Mouse (Mus musculus): ENCODE data around the gene Gm5294. TPM values are rescaled to one million over a fixed set of nuclear protein-coding genes. Genes with fewer than 3 reads are reported as not detected.

The Gm5294 gene
- polyA plus RNA-seq, 1 experiment from 2014 or later = not detected

DNA sequence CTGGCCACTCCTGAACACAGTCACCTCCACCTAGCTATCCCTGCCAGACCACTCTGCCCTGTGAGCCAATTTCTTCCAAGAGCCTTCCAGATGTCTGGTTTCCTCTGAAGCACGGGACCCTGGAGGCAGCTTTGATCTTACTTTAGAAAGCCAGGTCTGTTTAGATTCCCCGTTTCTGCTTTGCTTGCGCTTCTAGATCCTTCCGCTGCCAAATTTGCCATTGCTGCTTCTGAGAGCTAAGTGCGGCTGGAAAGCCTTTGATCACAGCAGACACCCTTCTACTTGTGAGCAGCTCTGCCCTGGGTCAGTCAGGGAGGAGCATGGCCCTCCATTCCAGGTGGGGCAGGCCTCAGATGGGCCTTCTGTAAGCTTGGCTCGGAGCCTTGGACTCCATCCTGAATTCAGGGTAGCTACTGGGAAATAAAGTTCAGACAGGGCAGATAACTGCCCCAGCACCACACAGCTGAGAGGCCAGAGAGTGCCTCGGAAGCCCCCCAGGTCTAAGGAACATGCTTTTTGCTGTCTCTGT, 18.2 kb upstream of the Gm5294 start:
- Histone ChIP-seq H3K4me2 (no peak overlapping the region), H3K4me1 (peaks cover 10% of the 10 kb centered on the region; the same call in 1 of the 2 replicates), H3K9me3 (replicated peaks) (no peaks in the 10 kb centered on the region), H3K36me3 (ENCODE audit: poor library complexity, severe bottlenecking) (peaks cover 46% of the 10 kb centered on the region), H3K27ac (no peak overlapping the region; the same call in 1 of the 2 replicates), H3K27me3 (no peaks in the 10 kb centered on the region), H3K4me3 (no peak overlapping the region), H3K9ac (no peak overlapping the region; the same call in 1 of the 2 replicates)
- 84% methylated on average over 7 of the region's 7 CpGs for WGBS
- ATAC-seq = no peak

GRCm38 (mm10) chr5:138804286-138804685, 15.6 kb upstream of the Gm5294 start:
- WGBS = 83% methylated on average over 5 of the region's 5 CpGs
- Histone ChIP-seq H3K36me3 (ENCODE audit: poor library complexity, severe bottlenecking) (peaks cover 45% of the 10 kb centered on the region), H3K27me3 (no peaks in the 10 kb centered on the region), H3K4me1 (0 out of 2 replicates have a peak, but pooled peaks cover 4% of the 10 kb centered on the region), H3K9me3 (replicated peaks) (no peaks in the 10 kb centered on the region), H3K27ac (no peak overlapping the region), H3K4me3 (no peak overlapping the region), H3K9ac (no peak overlapping the region), H3K4me2 (no peak overlapping the region)
- no peak for ATAC-seq

DNA sequence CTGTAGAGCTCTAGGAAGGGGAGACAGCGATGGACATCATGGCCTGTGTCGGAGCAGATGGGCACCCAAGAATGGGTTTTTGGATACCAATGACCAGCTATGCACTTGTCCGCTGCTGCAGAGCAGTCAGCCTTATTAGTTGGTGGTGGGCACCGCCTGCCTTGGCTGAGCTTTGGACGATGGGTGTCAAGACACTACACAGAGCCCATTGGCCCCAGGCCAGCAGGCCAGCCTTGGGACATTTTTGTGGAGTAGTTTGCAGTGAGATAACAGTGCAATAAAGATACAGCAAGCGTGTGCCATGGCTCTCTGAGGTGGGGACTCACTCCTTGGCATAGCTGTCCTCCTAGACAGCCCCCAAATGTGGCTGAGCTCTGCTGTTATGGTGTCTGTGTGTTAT, 10.1 kb upstream of the Gm5294 start:
- ATAC-seq = no peak
- Histone ChIP-seq H3K4me1 (no peaks in the 10 kb centered on the region), H3K9ac (no peak overlapping the region), H3K4me3 (no peak overlapping the region), H3K9me3 (replicated peaks) (no peaks in the 10 kb centered on the region), H3K27ac (no peak overlapping the region), H3K36me3 (ENCODE audit: poor library complexity, severe bottlenecking) (peaks cover 47% of the 10 kb centered on the region), H3K4me2 (no peak overlapping the region), H3K27me3 (no peaks in the 10 kb centered on the region)
- 98% methylated on average over 6 of the region's 6 CpGs for WGBS

DNA sequence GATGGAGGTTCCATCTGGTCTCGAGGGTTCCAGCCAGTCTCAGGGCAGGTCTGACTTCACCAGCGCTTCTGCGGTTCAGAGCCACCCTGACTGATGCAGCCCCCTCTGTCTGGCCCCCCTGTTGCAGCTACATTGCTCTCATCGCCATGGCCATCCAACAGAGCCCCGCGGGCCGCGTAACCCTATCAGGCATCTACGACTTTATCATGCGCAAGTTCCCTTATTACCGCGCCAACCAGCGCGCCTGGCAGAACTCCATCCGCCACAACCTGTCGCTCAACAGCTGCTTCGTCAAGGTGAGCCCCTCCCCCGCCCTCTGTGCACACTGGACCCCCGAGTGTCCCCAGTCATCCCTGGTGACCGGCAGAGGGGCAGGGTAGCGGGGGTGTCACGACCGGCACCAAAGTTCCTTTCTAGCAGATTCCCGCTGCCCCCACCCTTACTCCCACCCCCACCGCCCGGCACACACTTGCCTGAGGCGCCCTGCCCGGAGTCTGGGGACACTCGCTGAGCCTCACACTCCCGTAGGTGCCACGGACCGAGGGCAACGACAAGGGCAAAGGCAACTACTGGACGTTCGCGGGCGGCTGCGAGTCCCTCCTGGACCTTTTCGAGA, 945 bp downstream of the Gm5294 start:
- peaks cover 66% of the 10 kb centered on the region for H3K27me3 ChIP-seq
- H3K9ac ChIP-seq = no peak overlapping the region
- no peak overlapping the region for H3K27ac ChIP-seq
- peak overlapping the region; percentile 25 for H3K4me3 ChIP-seq
- no peaks in the 10 kb centered on the region for H3K36me3 ChIP-seq (ENCODE audit: poor library complexity, severe bottlenecking)
- H3K9me3 ChIP-seq (replicated peaks) = no peaks in the 10 kb centered on the region
- peaks cover 8% of the 10 kb centered on the region for H3K4me1 ChIP-seq
- 2% methylated on average over 36 of the region's 39 CpGs for WGBS
- H3K4me2 ChIP-seq = peak overlapping the region; percentile 47
- no peak for ATAC-seq

DNA sequence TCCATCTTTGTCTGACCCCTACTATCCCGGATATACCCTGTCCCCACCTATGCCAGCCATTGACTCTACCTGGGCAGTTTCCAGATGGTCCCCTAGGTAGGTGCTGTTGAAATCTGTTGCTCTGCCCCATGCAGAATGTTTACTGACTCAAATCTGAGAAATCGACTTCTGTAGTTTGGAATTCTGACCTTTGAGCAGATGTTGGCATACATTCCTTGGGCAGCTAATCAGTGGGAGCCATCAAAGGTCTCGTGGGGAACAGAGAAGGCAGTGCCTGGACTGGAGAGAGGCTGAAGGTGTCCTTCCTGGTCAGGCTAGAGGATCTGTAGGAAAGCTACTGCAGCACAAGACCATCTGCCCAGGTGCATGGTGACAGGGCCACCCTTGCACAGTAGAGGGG, 5.2 kb downstream of the Gm5294 start:
- Histone ChIP-seq H3K4me1 (peaks cover 8% of the 10 kb centered on the region), H3K9ac (no peak overlapping the region), H3K4me3 (no peak overlapping the region), H3K36me3 (ENCODE audit: poor library complexity, severe bottlenecking) (no peaks in the 10 kb centered on the region), H3K9me3 (replicated peaks) (no peaks in the 10 kb centered on the region), H3K27ac (no peak overlapping the region), H3K4me2 (no peak overlapping the region), H3K27me3 (peaks cover 48% of the 10 kb centered on the region)
- ATAC-seq = no peak
- 75% methylated on average over 3 of the region's 3 CpGs for WGBS

DNA sequence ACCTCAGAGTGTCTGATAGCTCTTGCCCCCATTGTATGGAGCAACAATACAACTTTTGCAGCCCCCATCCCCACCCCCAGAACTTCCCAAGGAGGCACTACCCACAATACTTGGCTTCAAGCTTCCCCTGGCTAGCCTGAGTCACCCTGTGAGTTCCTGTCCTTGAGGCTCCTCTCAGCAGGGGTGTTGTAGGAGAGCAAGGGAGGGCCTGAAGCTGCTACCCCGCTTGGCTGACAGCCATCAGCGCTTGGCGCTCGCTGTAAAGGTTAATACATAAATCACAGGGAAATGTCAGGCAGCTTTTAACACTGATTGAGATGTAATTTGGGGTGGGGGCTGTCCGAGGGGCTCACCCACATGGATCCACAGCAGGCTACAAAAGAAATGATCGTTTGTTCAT, 13.5 kb downstream of the Gm5294 start:
- WGBS = 55% methylated on average over 6 of the region's 6 CpGs
- no peak overlapping the region for H3K9ac ChIP-seq
- H3K4me1 ChIP-seq = peaks cover 4% of the 10 kb centered on the region
- no peaks in the 10 kb centered on the region for H3K27me3 ChIP-seq
- H3K4me2 ChIP-seq = no peak overlapping the region
- no peaks in the 10 kb centered on the region for H3K36me3 ChIP-seq (ENCODE audit: poor library complexity, severe bottlenecking)
- H3K4me3 ChIP-seq = no peak overlapping the region
- no peak for ATAC-seq
- no peaks in the 10 kb centered on the region for H3K9me3 ChIP-seq (replicated peaks)
- no peak overlapping the region for H3K27ac ChIP-seq

DNA sequence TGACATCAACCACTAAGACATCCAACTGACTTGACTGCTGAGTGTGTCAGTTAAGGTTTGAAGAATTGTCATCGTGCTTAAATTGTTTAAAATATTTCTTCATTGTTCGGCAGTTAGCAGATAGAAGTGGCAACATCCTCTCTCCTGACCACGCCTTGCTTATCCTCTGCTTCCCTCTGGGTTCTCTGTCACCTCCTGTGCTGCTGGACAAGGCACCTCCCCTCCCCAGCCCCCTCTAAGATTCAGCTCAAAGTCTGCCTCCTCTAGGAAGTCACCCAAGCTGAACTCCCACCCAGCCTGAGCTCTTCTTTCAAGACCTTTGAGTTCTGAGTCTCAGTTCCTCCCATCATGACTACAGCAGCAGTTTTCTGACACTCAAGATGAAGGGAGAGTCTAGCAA, 15.0 kb downstream of the Gm5294 start:
- no peak for ATAC-seq
- WGBS = 86% methylated on average over 3 of the region's 3 CpGs
- Histone ChIP-seq H3K9ac (no peak overlapping the region), H3K4me1 (peaks cover 4% of the 10 kb centered on the region), H3K27ac (no peak overlapping the region), H3K9me3 (replicated peaks) (no peaks in the 10 kb centered on the region), H3K27me3 (no peaks in the 10 kb centered on the region), H3K36me3 (ENCODE audit: poor library complexity, severe bottlenecking) (no peaks in the 10 kb centered on the region), H3K4me3 (no peak overlapping the region), H3K4me2 (no peak overlapping the region)

- Histone ChIP-seq H3K4me1 (no peaks in the 10 kb centered on the region), H3K27me3 (no peaks in the 10 kb centered on the region), H3K9me3 (replicated peaks) (no peaks in the 10 kb centered on the region), H3K4me2 (no peak overlapping the region), H3K9ac (no peak overlapping the region), H3K27ac (no peak overlapping the region), H3K4me3 (no peak overlapping the region), H3K36me3 (ENCODE audit: poor library complexity, severe bottlenecking) (no peaks in the 10 kb centered on the region)
- no peak for ATAC-seq
- WGBS = 96% methylated on average over 4 of the region's 4 CpGs
Observed at GRCm38 (mm10) chr5:138840981-138841380, 21.1 kb downstream of the Gm5294 start.

- 85% methylated on average over 9 of the region's 9 CpGs for WGBS
Observed at GRCm38 (mm10) chr5:138843168-138843824, 23.4 kb downstream of the Gm5294 start.

GRCm38 (mm10) chr5:138846506-138846905, 26.6 kb downstream of the Gm5294 start:
- no peak overlapping the region for H3K4me2 ChIP-seq
- 0 out of 2 replicates have a peak, but pooled peaks cover 3% of the 10 kb centered on the region for H3K4me1 ChIP-seq
- no peak for ATAC-seq
- no peak overlapping the region for H3K4me3 ChIP-seq
- 81% methylated on average over 4 of the region's 4 CpGs for WGBS
- H3K27ac ChIP-seq = no peak overlapping the region
- no peaks in the 10 kb centered on the region for H3K27me3 ChIP-seq
- H3K36me3 ChIP-seq (ENCODE audit: poor library complexity, severe bottlenecking) = no peaks in the 10 kb centered on the region
- H3K9ac ChIP-seq = no peak overlapping the region
- H3K9me3 ChIP-seq (replicated peaks) = no peaks in the 10 kb centered on the region

More at GRCm38 (mm10) chr5:138843168-138843824, 23.4 kb downstream of the Gm5294 start:
- no peak for ATAC-seq
- no peak overlapping the region for H3K4me2 ChIP-seq
- H3K36me3 ChIP-seq (ENCODE audit: poor library complexity, severe bottlenecking) = no peaks in the 10 kb centered on the region
- no peaks in the 10 kb centered on the region for H3K27me3 ChIP-seq
- H3K27ac ChIP-seq = no peak overlapping the region
- no peak overlapping the region for H3K9ac ChIP-seq
- no peaks in the 10 kb centered on the region for H3K9me3 ChIP-seq (replicated peaks)
- H3K4me1 ChIP-seq = 0 out of 2 replicates have a peak, but pooled peaks cover 2% of the 10 kb centered on the region
- no peak overlapping the region for H3K4me3 ChIP-seq

GRCm38 (mm10) chr5:138848102-138848501, 28.2 kb downstream of the Gm5294 start:
- no peak overlapping the region for H3K27ac ChIP-seq
- no peaks in the 10 kb centered on the region for H3K36me3 ChIP-seq (ENCODE audit: poor library complexity, severe bottlenecking)
- H3K27me3 ChIP-seq = no peaks in the 10 kb centered on the region
- H3K4me1 ChIP-seq = 0 out of 2 replicates have a peak, but pooled peaks cover 3% of the 10 kb centered on the region
- H3K4me3 ChIP-seq = no peak overlapping the region
- peak overlapping the region; percentile 24 for H3K4me2 ChIP-seq
- no peak overlapping the region for H3K9ac ChIP-seq
- 4% methylated on average over 7 of the region's 7 CpGs for WGBS
- peak; percentile 84 for ATAC-seq
- no peaks in the 10 kb centered on the region for H3K9me3 ChIP-seq (replicated peaks)

- Histone ChIP-seq H3K4me1 (0 out of 2 replicates have a peak, but pooled peaks cover 3% of the 10 kb centered on the region), H3K9me3 (replicated peaks) (no peaks in the 10 kb centered on the region), H3K27me3 (no peaks in the 10 kb centered on the region), H3K4me3 (no peak overlapping the region), H3K36me3 (ENCODE audit: poor library complexity, severe bottlenecking) (no peaks in the 10 kb centered on the region), H3K9ac (no peak overlapping the region), H3K4me2 (no peak overlapping the region), H3K27ac (no peak overlapping the region)
- WGBS = 80% methylated on average over 23 of the region's 23 CpGs
- ATAC-seq = no peak
Observed at GRCm38 (mm10) chr5:138849682-138850461, 30.0 kb downstream of the Gm5294 start.
